Mouse (Mus musculus) midbrain, embryonic 14.5 days (tissue): ENCODE data around the gene Frmd4a. TPM values are rescaled to one million over a fixed set of nuclear protein-coding genes. Genes with fewer than 3 reads are reported as not detected.
"Not testable (repeated sequence)": the region's sequence is repeated elsewhere in the genome, so short reads cannot be mapped to it uniquely, and the experiment has no call there.

Source experiments
- ATAC-seq: fragments of 200-750 bp; cut with Nextera tagmentation; 2 replicates; pipeline ENCODE4 v1.8.0; 2017; ENCODE audit warnings: moderate number of reproducible peaks, moderate library complexity; ENCODE audit not compliant: low FRiP score, low TSS enrichment
- DNase-seq: peaks from one replicate; pipeline ENCODE4 v3.0.0-alpha.2; 2015
- H3K27ac ChIP-seq: fragments of 300-500 bp; sonication (generic); replicated peaks from 2 replicates; pipeline ENCODE4 v1.5.1; 2014; ENCODE audit warnings: mild to moderate bottlenecking, low read depth, low read length, moderate library complexity
- H3K27me3 ChIP-seq: fragments of 300-500 bp; sonication (generic); 2 replicates; pipeline ENCODE4 v1.6.1; 2014; ENCODE audit warnings: low read length, control low read depth, mixed read lengths; ENCODE audit not compliant: control insufficient read depth, insufficient read depth
- H3K36me3 ChIP-seq: fragments of 300-500 bp; sonication (generic); 2 replicates; pipeline ENCODE4 v1.6.1; 2014; ENCODE audit warnings: low read length, control low read depth; ENCODE audit not compliant: control insufficient read depth, insufficient read depth
- H3K4me1 ChIP-seq: fragments of 300-500 bp; sonication (generic); 2 replicates; pipeline ENCODE4 v1.6.1; 2014; ENCODE audit warnings: mild to moderate bottlenecking, antibody characterized with exemption, low read length, control low read depth; ENCODE audit not compliant: control insufficient read depth, insufficient read depth
- H3K4me2 ChIP-seq: fragments of 300-500 bp; sonication (generic); 2 replicates; pipeline ENCODE4 v1.6.1; 2014; ENCODE audit warnings: mild to moderate bottlenecking, low read length, moderate library complexity
- H3K4me3 ChIP-seq: fragments of 300-500 bp; sonication (generic); replicated peaks from 2 replicates; pipeline ENCODE4 v1.5.1; 2014; ENCODE audit warnings: low read depth, low read length
- H3K9ac ChIP-seq: fragments of 300-500 bp; sonication (generic); replicated peaks from 2 replicates; pipeline ENCODE4 v1.6.1; 2014; ENCODE audit warnings: mild to moderate bottlenecking, low read length, moderate library complexity
- H3K9me3 ChIP-seq: fragments of 300-500 bp; sonication (generic); 2 replicates; pipeline ENCODE4 v1.6.1; 2016; ENCODE audit warnings: low read length, control low read depth, mixed read lengths; ENCODE audit not compliant: control insufficient read depth
- WGBS: fragments of 180-500 bp; shearing (Covaris S2); extraction: QIAGEN DNeasy Blood & Tissue Kit; methylation state at CpG from one replicate; pipeline ENCODE4 v1.1.7; 2014; 5-methylcytosine and 5-hydroxymethylcytosine counted together
- polyA plus RNA-seq: library from polyadenylated mRNA; unstranded; fragments of >200 nt; fragmentation: Nextera tagmentation; extraction: Ambion mirVana; gene quantifications from 2 replicates; pipeline ENCODE4 v1.2.1, GENCODE M21; 2014

Gene Frmd4a
- polyA plus RNA-seq, 1 experiment from 2014 or later: 68.4 TPM

- no peak for ATAC-seq
Measured at GRCm38 (mm10) chr2:4334936-4335335, 317.4 kb downstream of the Frmd4a start.

GRCm38 (mm10) chr2:4335881-4336280, 318.4 kb downstream of the Frmd4a start:
- H3K4me3 ChIP-seq: no peak overlapping the region
- H3K9ac ChIP-seq: no peak overlapping the region
- H3K27ac ChIP-seq: no peak overlapping the region
- peaks cover 15% of the 10 kb centered on the region; the same call in 1 of the 2 replicates for H3K4me1 ChIP-seq
- ATAC-seq (no peak), DNase-seq (no peak)
- no peaks in the 10 kb centered on the region for H3K9me3 ChIP-seq
- no peaks in the 10 kb centered on the region for H3K27me3 ChIP-seq
- WGBS: 72% methylated on average over 4 of the region's 4 CpGs
- H3K36me3 ChIP-seq: no peaks in the 10 kb centered on the region
- H3K4me2 ChIP-seq: no peak overlapping the region

More at GRCm38 (mm10) chr2:4334936-4335335, 317.4 kb downstream of the Frmd4a start:
- no peaks in the 10 kb centered on the region for H3K9me3 ChIP-seq
- no peak overlapping the region for H3K4me2 ChIP-seq
- no peak for DNase-seq
- no peak overlapping the region for H3K27ac ChIP-seq
- H3K4me3 ChIP-seq: no peak overlapping the region
- WGBS: 80% methylated on average over 5 of the region's 5 CpGs
- no peaks in the 10 kb centered on the region for H3K27me3 ChIP-seq
- no peaks in the 10 kb centered on the region for H3K36me3 ChIP-seq
- H3K4me1 ChIP-seq: peaks cover 12% of the 10 kb centered on the region; the same call in 1 of the 2 replicates
- H3K9ac ChIP-seq: no peak overlapping the region

- 55% methylated on average over 8 of the region's 8 CpGs for WGBS
- H3K4me3 ChIP-seq, H3K9ac ChIP-seq, H3K27ac ChIP-seq, ATAC-seq, H3K27me3 ChIP-seq, H3K36me3 ChIP-seq, H3K9me3 ChIP-seq, H3K4me2 ChIP-seq: not testable (repeated sequence)
- peaks cover 15% of the 10 kb centered on the region; the same call in 1 of the 2 replicates for H3K4me1 ChIP-seq
- DNase-seq: peak; percentile 41
Measured at GRCm38 (mm10) chr2:4338290-4338689, 320.8 kb downstream of the Frmd4a start.

- Histone ChIP-seq H3K4me1 (peaks cover 14% of the 10 kb centered on the region; the same call in 1 of the 2 replicates), H3K27ac (0 out of 2 replicates have a peak overlapping the region, but pooled peaks have one; percentile 26)
- DNase-seq: no peak
Measured at GRCm38 (mm10) chr2:4339128-4339527, 321.6 kb downstream of the Frmd4a start.

GRCm38 (mm10) chr2:4339530-4340218, 322.2 kb downstream of the Frmd4a start:
- Histone ChIP-seq H3K36me3 (no peaks in the 10 kb centered on the region), H3K27ac (no peak overlapping the region), H3K4me3 (no peak overlapping the region), H3K9me3 (no peaks in the 10 kb centered on the region), H3K27me3 (no peaks in the 10 kb centered on the region), H3K9ac (no peak overlapping the region), H3K4me1 (peaks cover 10% of the 10 kb centered on the region; the same call in 1 of the 2 replicates), H3K4me2 (no peak overlapping the region)
- ATAC-seq (no peak), DNase-seq (no peak)
- 67% methylated on average over 3 of the region's 3 CpGs for WGBS

More at GRCm38 (mm10) chr2:4339128-4339527, 321.6 kb downstream of the Frmd4a start:
- H3K4me3 ChIP-seq: no peak overlapping the region
- H3K36me3 ChIP-seq: no peaks in the 10 kb centered on the region
- H3K9ac ChIP-seq: no peak overlapping the region
- H3K4me2 ChIP-seq: no peak overlapping the region
- no peak for ATAC-seq
- WGBS: 72% methylated on average over 4 of the region's 4 CpGs
- no peaks in the 10 kb centered on the region for H3K9me3 ChIP-seq
- H3K27me3 ChIP-seq: no peaks in the 10 kb centered on the region

GRCm38 (mm10) chr2:4340378-4340777, 322.9 kb downstream of the Frmd4a start:
- WGBS: 55% methylated on average over 10 of the region's 10 CpGs
- Histone ChIP-seq H3K9ac (no peak overlapping the region), H3K27ac (no peak overlapping the region), H3K27me3 (no peaks in the 10 kb centered on the region), H3K4me2 (no peak overlapping the region), H3K4me3 (no peak overlapping the region), H3K4me1 (peaks cover 10% of the 10 kb centered on the region; the same call in 1 of the 2 replicates), H3K9me3 (no peaks in the 10 kb centered on the region), H3K36me3 (no peaks in the 10 kb centered on the region)
- DNase-seq: no peak
- no peak for ATAC-seq

GRCm38 (mm10) chr2:4341141-4341540, 323.6 kb downstream of the Frmd4a start:
- DNase-seq (no peak), ATAC-seq (no peak)
- Histone ChIP-seq H3K9ac (no peak overlapping the region), H3K9me3 (no peaks in the 10 kb centered on the region), H3K4me2 (no peak overlapping the region), H3K27ac (no peak overlapping the region), H3K4me3 (no peak overlapping the region), H3K36me3 (no peaks in the 10 kb centered on the region), H3K27me3 (no peaks in the 10 kb centered on the region), H3K4me1 (peaks cover 10% of the 10 kb centered on the region; the same call in 1 of the 2 replicates)
- 78% methylated on average over 1 of the region's 1 CpGs for WGBS

- Histone ChIP-seq H3K4me1 (peaks cover 9% of the 10 kb centered on the region; the same call in 1 of the 2 replicates), H3K9me3 (no peaks in the 10 kb centered on the region), H3K36me3 (no peaks in the 10 kb centered on the region), H3K9ac (no peak overlapping the region), H3K4me2 (no peak overlapping the region), H3K4me3 (no peak overlapping the region), H3K27me3 (no peaks in the 10 kb centered on the region), H3K27ac (no peak overlapping the region)
- DNase-seq (no peak), ATAC-seq (no peak)
- WGBS: 79% methylated on average over 7 of the region's 7 CpGs
Measured at GRCm38 (mm10) chr2:4342005-4342404, 324.5 kb downstream of the Frmd4a start.

- Histone ChIP-seq H3K27me3 (no peaks in the 10 kb centered on the region), H3K9ac (no peak overlapping the region), H3K4me2 (no peak overlapping the region), H3K4me3 (no peak overlapping the region), H3K27ac (no peak overlapping the region), H3K9me3 (no peaks in the 10 kb centered on the region), H3K4me1 (peaks cover 9% of the 10 kb centered on the region; the same call in 1 of the 2 replicates), H3K36me3 (no peaks in the 10 kb centered on the region)
- 78% methylated on average over 5 of the region's 5 CpGs for WGBS
- ATAC-seq (no peak), DNase-seq (no peak)
Measured at GRCm38 (mm10) chr2:4344411-4344810, 326.9 kb downstream of the Frmd4a start.
